In the genomic region with DNA sequence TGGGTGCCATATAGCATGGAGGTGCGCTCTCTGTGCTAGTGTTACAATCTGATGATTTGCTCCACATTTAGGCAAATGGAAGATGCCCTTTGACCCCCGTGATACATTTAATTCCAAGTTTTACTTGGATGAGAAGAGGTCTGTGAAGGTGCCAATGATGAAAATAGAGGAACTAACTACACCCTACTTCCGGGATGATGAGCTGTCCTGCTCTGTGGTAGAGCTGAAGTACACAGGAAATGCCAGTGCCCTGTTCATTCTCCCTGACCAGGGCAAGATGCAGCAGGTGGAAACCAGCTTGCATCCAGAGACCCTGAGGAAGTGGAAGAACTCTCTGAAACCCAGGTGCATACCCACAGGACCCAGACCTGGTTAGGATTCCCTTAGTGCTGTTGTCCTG, we compare ENCODE assay signal across 36 mouse cellular contexts. TPM values are rescaled to one million over a fixed set of nuclear protein-coding genes. Genes with fewer than 3 reads are reported as not detected.
DNase-seq lines count a peak whose midpoint lies in the region; ATAC-seq and TF ChIP-seq lines count a peak whose summit lies in the region.
"Had no signal": no experiment of that assay in that cellular context is flagged by ENCODE, and none has a peak within 500 bp of the region (broad histone marks: within the 10 kb centered on the region; RNA-seq: fewer than 3 reads in every experiment).

No protein-coding gene starts in this region.

- WGBS in heart, embryonic 10.5 days: 72% methylated on average over 3 of the region's 3 CpGs
- 90% methylated on average over 3 of the region's 3 CpGs for WGBS in midbrain, embryonic 11.5 days

- no peak overlapping the region for H3K9ac ChIP-seq in CH12.LX (ENCODE audit: insufficient read depth, low read depth)
- no peak overlapping the region for H3K9ac ChIP-seq in midbrain, embryonic 11.5 days (ENCODE audit: low read length)
- H3K9ac ChIP-seq: embryonic facial prominence, embryonic 12.5 days; embryonic facial prominence, embryonic 15.5 days; forebrain, postnatal 0 days; hindbrain, embryonic 12.5 days; hindbrain, embryonic 15.5 days had no signal

- intact Hi-C loops in gastrocnemius, postnatal 36 days (cut with DNase I): no loop called here

- no peak overlapping the region for H3K27ac ChIP-seq in heart, embryonic 10.5 days
- H3K27ac ChIP-seq in CH12.LX (ENCODE audit: insufficient read depth, low read depth): no peak overlapping the region
- no peak overlapping the region for H3K27ac ChIP-seq in midbrain, embryonic 11.5 days (ENCODE audit: low read depth, low read length)
- H3K27ac ChIP-seq: embryonic facial prominence, embryonic 12.5 days; embryonic facial prominence, embryonic 15.5 days; heart, adult 2 months; hindbrain, embryonic 12.5 days; hindbrain, embryonic 15.5 days had no signal

- H3K27me3 ChIP-seq in heart, embryonic 10.5 days (ENCODE audit: insufficient read depth, poor library complexity, severe bottlenecking): no peaks in the 10 kb centered on the region
- no peaks in the 10 kb centered on the region for H3K27me3 ChIP-seq in CH12.LX (replicated peaks)
- no peaks in the 10 kb centered on the region for H3K27me3 ChIP-seq in splenic B cell, adult 2 months (ENCODE audit: control insufficient read depth, insufficient read depth, low read length, poor library complexity, severe bottlenecking)
- no peaks in the 10 kb centered on the region for H3K27me3 ChIP-seq in midbrain, embryonic 11.5 days (ENCODE audit: control insufficient read depth, insufficient read depth, low read length)
- H3K27me3 ChIP-seq: embryonic facial prominence, embryonic 12.5 days; embryonic facial prominence, embryonic 15.5 days; hindbrain, embryonic 12.5 days; hindbrain, embryonic 15.5 days had no signal

- H3K4me2 ChIP-seq in CH12.LX (ENCODE audit: insufficient read depth, low read depth, poor library complexity, severe bottlenecking): no peak overlapping the region
- H3K4me2 ChIP-seq in midbrain, embryonic 11.5 days: no peak overlapping the region
- H3K4me2 ChIP-seq: embryonic facial prominence, embryonic 12.5 days; embryonic facial prominence, embryonic 15.5 days; heart, embryonic 11.5 days; hindbrain, embryonic 12.5 days; hindbrain, embryonic 15.5 days had no signal

- H3K4me3 ChIP-seq in heart, embryonic 10.5 days: no peak overlapping the region
- no peak overlapping the region for H3K4me3 ChIP-seq in CH12.LX (replicated peaks in 1 of 3; ENCODE audit: low read depth in 2 of 3, low read length in 2 of 3, poor library complexity in 1 of 3)
- no peak overlapping the region for H3K4me3 ChIP-seq in midbrain, embryonic 11.5 days (ENCODE audit: low read depth, low read length)
- H3K4me3 ChIP-seq: embryonic facial prominence, embryonic 12.5 days; embryonic facial prominence, embryonic 15.5 days; heart, adult 2 months; hindbrain, embryonic 12.5 days; hindbrain, embryonic 15.5 days had no signal

- TF ChIP-seq POLR2A in CH12.LX (IDR thresholded peaks at IDR 0.05; ENCODE audit: low read depth, low read length): no peak

- TF ChIP-seq RAD21 in CH12.LX (IDR thresholded peaks at IDR 0.05; ENCODE audit: low read depth, low read length): no peak

- H3K36me3 ChIP-seq in heart, embryonic 10.5 days: no peaks in the 10 kb centered on the region
- H3K36me3 ChIP-seq in CH12.LX (replicated peaks in 1 of 2; ENCODE audit: control insufficient read depth in 1 of 2, insufficient read depth in 1 of 2, low read length in 1 of 2): no peaks in the 10 kb centered on the region
- H3K36me3 ChIP-seq in splenic B cell, adult 2 months (ENCODE audit: control insufficient read depth, insufficient read depth, low read length, poor library complexity, severe bottlenecking): no peaks in the 10 kb centered on the region
- no peaks in the 10 kb centered on the region for H3K36me3 ChIP-seq in midbrain, embryonic 11.5 days (ENCODE audit: control insufficient read depth, insufficient read depth, low read length)
- H3K36me3 ChIP-seq: embryonic facial prominence, embryonic 12.5 days; embryonic facial prominence, embryonic 15.5 days; hindbrain, embryonic 12.5 days; hindbrain, embryonic 15.5 days had no signal

- peak; percentile 47 for DNase-seq in heart, embryonic 10.5 days (ENCODE audit: low spot score)
- no peak for DNase-seq in heart, adult 11 months
- DNase-seq in CH12.LX (ENCODE audit: extremely low read depth): no peak
- DNase-seq in splenic B cell, adult 2 months (ENCODE audit: low read depth, low spot score): peak; percentile 21
- no peak for DNase-seq in midbrain, embryonic 11.5 days (ENCODE audit: low spot score, missing footprints)
- DNase-seq in kidney, postnatal 4 days: no peak
- no peak for DNase-seq in gastrocnemius, postnatal 36 days
- DNase-seq: adrenal gland, adult 8-10 months; adrenal gland, postnatal 25 days; cerebellum, adult 11-12 months; cerebellum, adult 8-10 months; cerebellum, postnatal 10 days; cerebellum, postnatal 36 days; forebrain, postnatal 0 days; gastrocnemius, postnatal 10 days; heart, adult 2 months had no signal

- ATAC-seq in megakaryocyte, adult 5-6 weeks (ENCODE audit: poor library complexity, severe bottlenecking): peak; percentile 43; the same call in 1 of the 2 replicates
- no peak for ATAC-seq in midbrain, embryonic 11.5 days (ENCODE audit: low FRiP score)
- ATAC-seq: activated CD4-positive, CD25-positive, alpha-beta regulatory T cell, adult 4 months; CD4-positive, CD25-positive, alpha-beta regulatory T cell, adult 4 months; forebrain, embryonic 14.5 days; forebrain, postnatal 0 days had no signal

- no peak for TF ChIP-seq CTCF in CH12.LX (conservative IDR thresholded peaks at IDR 0.05 in 1 of 2, IDR thresholded peaks at IDR 0.05 in 1 of 2; ENCODE audit: low read depth in 2 of 2, low read length in 2 of 2)

- no peak for TF ChIP-seq EP300 in CH12.LX (IDR thresholded peaks at IDR 0.05; ENCODE audit: low read length)

- dilution Hi-C loops in CH12.LX (cut with MboI; ENCODE audit: extremely low pct_ligation_motif_present, extremely low pct_unique_long_range_greater_than_20kb, low sequenced_read_pairs): no loop called here

- H3K79me2 ChIP-seq in CH12.LX (replicated peaks; ENCODE audit: control insufficient read depth, extremely low read depth, insufficient read depth, poor library complexity, severe bottlenecking): no peaks in the 10 kb centered on the region

- H3K9me3 ChIP-seq in heart, embryonic 10.5 days: no peaks in the 10 kb centered on the region
- H3K9me3 ChIP-seq in CH12.LX (replicated peaks; ENCODE audit: low read length): peaks cover 3% of the 10 kb centered on the region
- no peaks in the 10 kb centered on the region for H3K9me3 ChIP-seq in midbrain, embryonic 11.5 days (ENCODE audit: control insufficient read depth, low read length)
- H3K9me3 ChIP-seq: embryonic facial prominence, embryonic 12.5 days; embryonic facial prominence, embryonic 15.5 days; hindbrain, embryonic 12.5 days; hindbrain, embryonic 15.5 days had no signal

- peaks cover 10% of the 10 kb centered on the region for H3K4me1 ChIP-seq in heart, embryonic 10.5 days
- peaks cover 10 to 30% of the 10 kb centered on the region in 2 experiments for H3K4me1 ChIP-seq in CH12.LX (ENCODE audit: control insufficient read depth in 1 of 2, insufficient read depth in 2 of 2)
- H3K4me1 ChIP-seq in midbrain, embryonic 11.5 days (ENCODE audit: control insufficient read depth, insufficient read depth, low read length): no peaks in the 10 kb centered on the region
- H3K4me1 ChIP-seq: embryonic facial prominence, embryonic 12.5 days; embryonic facial prominence, embryonic 15.5 days; hindbrain, embryonic 15.5 days had no signal

- in situ Hi-C loops in CH12.LX (cut with MboI; ENCODE audit: low pct_ligation_motif_present, low pct_unique_long_range_greater_than_20kb, low sequenced_read_pairs): no loop called here

TF ChIP-seq in CH12.LX, 34 proteins besides CTCF, POLR2A, EP300 and RAD21:
- no peak for TF ChIP-seq E2F4 (IDR thresholded peaks at IDR 0.05; ENCODE audit: insufficient replicate concordance, low read depth, low read length)
- peak; percentile 56; the same call in 1 of the 2 replicates for TF ChIP-seq ELF1 (IDR thresholded peaks at IDR 0.05; ENCODE audit: low read depth, low read length)
- no peak for TF ChIP-seq NELFE (IDR thresholded peaks at IDR 0.05; ENCODE audit: low read depth, low read length)

RNA-seq across cellular contexts. Expression of gene Serpina3i, which starts 3.5 kb away (rescaled TPM):
- 0.06 TPM in 1 of 2 replicates, not detected in the other for polyA plus RNA-seq in heart, embryonic 10.5 days (2016; fragmentation: Nextera tagmentation; extraction: Ambion mirVana)
- total RNA-seq in CH12.LX (2012; rRNA removed): not detected in 2 replicates
- not detected in 2 replicates for total RNA-seq in CH12.LX (2014; rRNA removed)
- not detected in 2 replicates for polyA plus RNA-seq in CH12.LX (2012; ENCODE audit: insufficient read length, low read depth)
- not detected in 2 replicates for total RNA-seq in megakaryocyte, adult 5-6 weeks (2015)
- not detected in 2 replicates for total RNA-seq in megakaryocyte, adult 5-6 weeks (2017)
- polyA plus RNA-seq in midbrain, embryonic 11.5 days (2014; fragmentation: Nextera tagmentation; extraction: Ambion mirVana): 0.14 TPM in 1 of 2 replicates, not detected in the other
- total RNA-seq in gastrocnemius, postnatal 36 days (2021): not detected
- total RNA-seq: adrenal gland, postnatal 25 days; gastrocnemius, adult 18-20 months had no signal
- polyA plus RNA-seq: activated CD4-positive, CD25-positive, alpha-beta regulatory T cell, adult 4 months; C2C12; CD4-positive, CD25-positive, alpha-beta regulatory T cell, adult 4 months; forebrain, embryonic 14.5 days; forebrain, postnatal 0 days; heart, embryonic 11.5 days; heart, embryonic 14.5 days; hindbrain, embryonic 15.5 days; intestine, embryonic 14.5 days had no signal

RNA-seq across cellular contexts. Expression of gene Serpina3g, which starts 30.3 kb away (rescaled TPM):
- polyA plus RNA-seq in heart, embryonic 10.5 days (2016; fragmentation: Nextera tagmentation; extraction: Ambion mirVana): 0.20 and 0.59 TPM in 2 replicates
- total RNA-seq in CH12.LX (2012; rRNA removed): 0.88 and 1.4 TPM in 2 replicates
- 12.9 and 13.9 TPM in 2 replicates for total RNA-seq in CH12.LX (2014; rRNA removed)
- 9.3 and 11.7 TPM in 2 replicates for polyA plus RNA-seq in CH12.LX (2012; ENCODE audit: insufficient read length, low read depth)
- 4.2 and 4.7 TPM in 2 replicates for total RNA-seq in megakaryocyte, adult 5-6 weeks (2015)
- 4.9 and 9.7 TPM in 2 replicates for total RNA-seq in megakaryocyte, adult 5-6 weeks (2017)
- polyA plus RNA-seq in midbrain, embryonic 11.5 days (2014; fragmentation: Nextera tagmentation; extraction: Ambion mirVana): 0.26 and 0.44 TPM in 2 replicates
- total RNA-seq in gastrocnemius, postnatal 36 days (2021): not detected
- polyA plus RNA-seq: forebrain, embryonic 11.5 days had no signal

RNA-seq across cellular contexts. Expression of gene Serpina3j, which starts 48.0 kb away (rescaled TPM):
- not detected in 2 replicates for polyA plus RNA-seq in heart, embryonic 10.5 days (2016; fragmentation: Nextera tagmentation; extraction: Ambion mirVana)
- total RNA-seq in CH12.LX (2012; rRNA removed): not detected in 2 replicates
- not detected in 2 replicates for total RNA-seq in CH12.LX (2014; rRNA removed)
- not detected in 2 replicates for polyA plus RNA-seq in CH12.LX (2012; ENCODE audit: insufficient read length, low read depth)
- total RNA-seq in megakaryocyte, adult 5-6 weeks (2015): not detected in 2 replicates
- not detected in 2 replicates for total RNA-seq in megakaryocyte, adult 5-6 weeks (2017)
- polyA plus RNA-seq in midbrain, embryonic 11.5 days (2014; fragmentation: Nextera tagmentation; extraction: Ambion mirVana): not detected in 2 replicates
- not detected for total RNA-seq in gastrocnemius, postnatal 36 days (2021)
- total RNA-seq: adrenal gland, postnatal 25 days; ES-E14; forebrain, postnatal 0 days; gastrocnemius, adult 18-20 months; gastrocnemius, postnatal 10 days; gastrocnemius, postnatal 4 days; heart, adult 2 months; heart, postnatal 25 days; hematopoietic stem cell, adult 5-6 weeks had no signal
- polyA plus RNA-seq: activated CD4-positive, CD25-positive, alpha-beta regulatory T cell, adult 4 months; brain, embryonic 14.5 days; C2C12; CD4-positive, CD25-positive, alpha-beta regulatory T cell, adult 4 months; embryonic facial prominence, embryonic 12.5 days; forebrain, embryonic 11.5 days; forebrain, embryonic 14.5 days; forebrain, postnatal 0 days; heart, adult 2 months; heart, embryonic 11.5 days; heart, embryonic 14.5 days; heart, postnatal 0 days; hindbrain, embryonic 12.5 days; hindbrain, embryonic 15.5 days; intestine, embryonic 14.5 days had no signal

RNA-seq across cellular contexts. Expression of gene Serpina3f, which starts 52.0 kb away (rescaled TPM):
- polyA plus RNA-seq in heart, embryonic 10.5 days (2016; fragmentation: Nextera tagmentation; extraction: Ambion mirVana): not detected in 2 replicates
- total RNA-seq in CH12.LX (2012; rRNA removed) (0.08 TPM in 1 of 2 replicates, not detected in the other), CH12.LX (2014; rRNA removed) (0.35 TPM in 1 of 2 replicates, not detected in the other)
- 0.22 and 0.51 TPM in 2 replicates for polyA plus RNA-seq in CH12.LX (2012; ENCODE audit: insufficient read length, low read depth)
- total RNA-seq in megakaryocyte, adult 5-6 weeks (2015): 1.2 and 1.5 TPM in 2 replicates
- total RNA-seq in megakaryocyte, adult 5-6 weeks (2017): 0.59 and 0.81 TPM in 2 replicates
- polyA plus RNA-seq in midbrain, embryonic 11.5 days (2014; fragmentation: Nextera tagmentation; extraction: Ambion mirVana): 0.40 and 0.55 TPM in 2 replicates
- total RNA-seq in gastrocnemius, postnatal 36 days (2021): not detected
- total RNA-seq: ES-E14; forebrain, postnatal 0 days; gastrocnemius, adult 18-20 months; gastrocnemius, postnatal 4 days had no signal
- polyA plus RNA-seq: C2C12; embryonic facial prominence, embryonic 15.5 days; heart, embryonic 11.5 days; heart, embryonic 14.5 days had no signal

Comparison
In these comparisons a context has a peak if more than half of its experiments do, and no peak if none do; other contexts are left out.
1. DNase-seq: peak in heart, embryonic 10.5 days (single experiment) and splenic B cell, adult 2 months (single experiment); none in heart, adult 11 months (single experiment), CH12.LX (single experiment), midbrain, embryonic 11.5 days (single experiment), kidney, postnatal 4 days (0 of 2) and gastrocnemius, postnatal 36 days (0 of 2).